Mouse (Mus musculus) midbrain, embryonic 13.5 days (tissue): Measurements from ENCODE around the gene H3f3b. TPM values are rescaled to one million over a fixed set of nuclear protein-coding genes. Genes with fewer than 3 reads are reported as not detected.

Source experiments
- ATAC-seq: fragments of 200-750 bp; cut with Nextera tagmentation; 2 replicates; pipeline ENCODE4 v1.8.0; 2017; ENCODE audit warnings: mild to moderate bottlenecking, moderate TSS enrichment, moderate library complexity
- H3K27ac ChIP-seq: fragments of 300-500 bp; sonication (generic); 2 replicates; pipeline ENCODE4 v1.5.1; 2015; ENCODE audit warnings: inconsistent platforms, mild to moderate bottlenecking, moderate library complexity
- H3K27me3 ChIP-seq: fragments of 300-500 bp; sonication (generic); 2 replicates; pipeline ENCODE4 v1.6.1; 2015; ENCODE audit warnings: mild to moderate bottlenecking, inconsistent platforms
- H3K36me3 ChIP-seq: fragments of 300-500 bp; sonication (generic); 2 replicates; pipeline ENCODE4 v1.6.1; 2015; ENCODE audit warnings: mild to moderate bottlenecking, inconsistent platforms
- H3K4me1 ChIP-seq: fragments of 300-500 bp; sonication (generic); replicated peaks from 2 replicates; pipeline ENCODE4 v1.6.1; 2015; ENCODE audit warnings: inconsistent platforms
- H3K4me2 ChIP-seq: fragments of 300-500 bp; sonication (generic); replicated peaks from 2 replicates; pipeline ENCODE4 v1.6.1; 2015; ENCODE audit warnings: moderate library complexity, mild to moderate bottlenecking, inconsistent platforms
- H3K4me3 ChIP-seq: fragments of 300-500 bp; sonication (generic); replicated peaks from 2 replicates; pipeline ENCODE4 v1.5.1; 2015; ENCODE audit warnings: mild to moderate bottlenecking, inconsistent platforms
- H3K9ac ChIP-seq: fragments of 300-500 bp; sonication (generic); replicated peaks from 2 replicates; pipeline ENCODE4 v1.6.1; 2015; ENCODE audit warnings: mild to moderate bottlenecking, inconsistent platforms
- H3K9me3 ChIP-seq: fragments of 300-500 bp; sonication (generic); 2 replicates; pipeline ENCODE4 v1.6.1; 2016; ENCODE audit warnings: mild to moderate bottlenecking, inconsistent platforms
- WGBS: fragments of 180-500 bp; shearing (Covaris S2); methylation state at CpG from one replicate; pipeline ENCODE4 v1.1.7; 2015; 5-methylcytosine and 5-hydroxymethylcytosine counted together
- polyA plus RNA-seq: library from polyadenylated mRNA; unstranded; fragments of >200 nt; fragmentation: Nextera tagmentation; extraction: Ambion mirVana; gene quantifications from 2 replicates; pipeline ENCODE4 v1.2.1, GENCODE M21; 2015

Gene H3f3b
- polyA plus RNA-seq, 1 experiment from 2014 or later = 2,611 TPM

DNA sequence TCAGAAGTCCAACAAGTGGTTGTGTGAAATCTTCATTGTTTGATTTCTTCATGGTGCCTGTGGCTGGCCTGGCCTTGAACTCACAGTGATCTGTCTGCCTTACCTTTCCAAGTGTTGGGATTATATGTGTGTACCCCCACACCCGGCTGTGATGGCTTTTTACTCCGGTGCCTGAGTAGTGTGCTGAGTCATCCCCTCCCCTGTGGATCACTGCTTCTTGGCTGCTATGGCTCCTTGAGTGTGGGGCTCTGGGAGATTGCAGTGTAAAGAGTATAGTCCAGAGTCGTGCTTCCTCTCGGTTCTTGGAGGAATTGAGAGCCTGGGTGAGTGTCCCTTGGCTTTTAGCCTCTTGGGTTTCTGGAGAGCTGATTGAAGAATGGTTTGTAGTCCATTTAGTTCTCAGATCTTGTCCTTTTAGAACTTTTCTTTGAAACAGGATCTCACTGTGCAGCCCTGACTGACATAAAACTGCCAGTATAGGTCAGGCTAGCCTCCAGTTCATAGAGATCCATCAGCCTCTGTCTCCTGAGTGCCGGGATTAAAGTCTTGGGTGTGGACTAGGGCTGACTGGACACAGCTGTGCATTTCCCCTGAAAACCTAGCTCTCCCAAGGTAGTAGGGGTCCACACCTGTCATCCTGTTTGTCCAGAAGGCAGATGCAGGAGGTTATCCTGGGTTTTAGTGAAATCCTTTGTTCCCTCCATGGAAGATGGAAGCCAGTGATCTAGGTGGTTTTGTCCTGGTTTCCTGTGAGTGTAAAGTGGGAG, 14.8 kb upstream of the H3f3b start:
- H3K9ac ChIP-seq = no peak overlapping the region
- H3K27me3 ChIP-seq = no peaks in the 10 kb centered on the region
- no peaks in the 10 kb centered on the region for H3K4me1 ChIP-seq
- no peak overlapping the region for H3K4me2 ChIP-seq
- H3K27ac ChIP-seq = no peak overlapping the region
- no peak overlapping the region for H3K4me3 ChIP-seq
- 92% methylated on average over 5 of the region's 5 CpGs for WGBS
- ATAC-seq = no peak
- peaks cover 55% of the 10 kb centered on the region for H3K36me3 ChIP-seq
- 0 out of 2 replicates have a peak, but pooled peaks cover 4% of the 10 kb centered on the region for H3K9me3 ChIP-seq

DNA sequence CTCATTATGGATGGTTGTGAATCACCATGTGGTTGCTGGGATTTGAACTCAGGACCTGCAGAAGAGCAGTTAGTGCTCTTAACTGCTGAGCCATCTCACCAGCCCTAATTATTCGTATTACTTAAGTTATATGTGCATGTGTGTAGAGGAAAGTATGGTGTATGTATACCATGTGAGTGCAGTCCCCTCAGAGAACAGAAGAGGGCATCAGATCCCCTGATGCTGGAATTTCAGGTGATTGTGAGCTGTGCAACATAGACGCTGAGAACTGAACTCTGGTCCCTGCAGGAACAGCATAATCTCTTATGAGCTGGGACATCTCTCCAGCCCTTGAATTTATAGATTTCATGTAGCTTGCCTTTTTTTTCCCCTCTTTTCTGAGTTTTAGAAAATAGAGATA, 14.1 kb upstream of the H3f3b start:
- no peak overlapping the region for H3K4me3 ChIP-seq
- no peak overlapping the region for H3K9ac ChIP-seq
- no peak overlapping the region for H3K4me2 ChIP-seq
- no peaks in the 10 kb centered on the region for H3K27me3 ChIP-seq
- H3K27ac ChIP-seq = no peak overlapping the region
- 99% methylated on average over 2 of the region's 2 CpGs for WGBS
- 0 out of 2 replicates have a peak, but pooled peaks cover 4% of the 10 kb centered on the region for H3K9me3 ChIP-seq
- H3K4me1 ChIP-seq = no peaks in the 10 kb centered on the region
- H3K36me3 ChIP-seq = peaks cover 48% of the 10 kb centered on the region
- ATAC-seq = no peak

DNA sequence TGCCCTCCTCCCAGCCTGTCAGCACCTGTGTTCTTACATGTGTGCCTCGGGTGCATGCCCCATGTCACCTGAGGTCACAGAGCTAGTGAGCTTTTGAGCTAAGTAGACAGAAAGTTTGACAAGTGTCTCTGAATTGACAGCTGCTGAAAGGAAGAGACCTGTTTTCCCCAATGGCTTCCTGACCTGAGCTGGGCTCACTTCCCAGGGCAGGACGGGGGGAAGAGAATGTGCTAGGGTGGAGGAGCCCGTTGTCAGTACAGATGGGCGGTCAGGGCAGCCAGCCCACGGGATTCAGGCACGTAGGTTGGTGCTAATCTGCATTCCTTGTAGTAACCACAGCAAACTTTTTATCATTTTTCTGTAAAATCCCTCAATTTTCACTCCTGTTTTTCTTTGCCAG, 12.8 kb upstream of the H3f3b start:
- H3K4me1 ChIP-seq = no peaks in the 10 kb centered on the region
- no peaks in the 10 kb centered on the region for H3K27me3 ChIP-seq
- H3K4me2 ChIP-seq = no peak overlapping the region
- ATAC-seq = no peak
- H3K9ac ChIP-seq = no peak overlapping the region
- peaks cover 40% of the 10 kb centered on the region for H3K36me3 ChIP-seq
- H3K9me3 ChIP-seq = 0 out of 2 replicates have a peak, but pooled peaks cover 4% of the 10 kb centered on the region
- no peak overlapping the region for H3K27ac ChIP-seq
- WGBS = 96% methylated on average over 6 of the region's 6 CpGs
- no peak overlapping the region for H3K4me3 ChIP-seq

DNA sequence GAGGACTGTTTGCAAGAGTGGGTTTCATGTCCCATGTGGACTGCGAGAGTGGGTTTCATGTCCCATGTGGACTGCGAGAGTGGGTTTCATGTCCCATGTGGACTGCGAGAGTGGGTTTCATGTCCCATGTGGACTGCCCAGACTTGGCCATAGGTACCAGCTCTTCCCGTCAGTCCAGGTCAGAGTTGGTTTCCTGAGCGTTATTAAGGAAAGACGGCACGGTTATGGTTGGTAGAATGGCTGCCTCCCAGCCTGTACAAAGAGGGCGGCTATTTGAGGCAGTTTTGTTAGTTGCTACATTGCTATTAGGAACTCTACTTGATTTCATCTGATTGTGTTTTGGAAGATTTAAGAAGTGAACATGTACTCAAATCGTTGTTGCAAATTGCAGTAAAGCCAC, 10.1 kb upstream of the H3f3b start:
- H3K9ac ChIP-seq = no peak overlapping the region
- H3K4me3 ChIP-seq = no peak overlapping the region
- WGBS = 92% methylated on average over 9 of the region's 9 CpGs
- H3K4me2 ChIP-seq = no peak overlapping the region
- H3K4me1 ChIP-seq = peaks cover 7% of the 10 kb centered on the region
- peaks cover 38% of the 10 kb centered on the region for H3K36me3 ChIP-seq
- H3K27me3 ChIP-seq = no peaks in the 10 kb centered on the region
- H3K27ac ChIP-seq = no peak overlapping the region
- ATAC-seq = no peak
- 0 out of 2 replicates have a peak, but pooled peaks cover 4% of the 10 kb centered on the region for H3K9me3 ChIP-seq

DNA sequence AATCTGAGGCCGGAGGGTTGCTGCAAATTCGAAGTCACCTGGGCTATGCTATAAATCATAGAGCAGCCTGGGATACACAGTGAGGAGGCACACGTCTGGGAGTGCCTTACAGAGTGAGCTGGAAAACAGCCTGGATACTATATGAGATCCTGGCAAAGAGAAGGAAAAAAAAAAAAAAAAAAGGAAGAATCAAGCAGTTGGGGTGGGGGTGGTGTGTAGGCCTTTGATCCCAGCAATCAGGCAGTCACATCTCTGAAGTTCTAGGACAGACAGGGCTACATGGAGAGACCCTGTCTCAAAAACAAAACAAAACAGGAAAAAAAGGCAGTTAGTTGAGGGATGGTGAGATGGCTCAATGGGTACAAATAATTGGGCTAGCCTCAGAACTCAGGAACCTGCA, 8.9 kb upstream of the H3f3b start:
- Histone ChIP-seq H3K36me3 (peaks cover 35% of the 10 kb centered on the region), H3K4me2 (no peak overlapping the region), H3K9me3 (0 out of 2 replicates have a peak, but pooled peaks cover 1% of the 10 kb centered on the region), H3K9ac (no peak overlapping the region), H3K27ac (no peak overlapping the region), H3K4me3 (no peak overlapping the region), H3K4me1 (peaks cover 18% of the 10 kb centered on the region), H3K27me3 (no peaks in the 10 kb centered on the region)
- WGBS = 94% methylated on average over 3 of the region's 3 CpGs
- ATAC-seq = no peak

DNA sequence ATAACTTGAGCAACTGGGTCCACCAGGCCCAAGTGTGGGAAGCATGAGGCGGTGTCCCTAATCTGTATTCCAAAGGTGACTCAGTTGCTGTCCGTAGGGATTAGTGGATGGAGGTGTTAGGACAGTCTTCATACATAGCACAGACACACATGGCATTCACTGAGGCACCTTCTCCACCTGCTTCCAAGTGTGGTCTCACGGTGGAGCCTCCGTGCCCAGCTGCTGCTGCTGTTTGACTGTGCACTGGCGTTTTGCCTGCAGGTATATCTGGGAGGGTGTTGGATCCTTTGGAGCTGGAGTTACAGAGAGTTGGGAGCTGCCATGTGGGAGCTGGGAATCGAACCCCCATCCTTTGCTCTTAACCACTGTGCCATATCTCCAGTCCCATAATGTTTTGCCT, 6.8 kb upstream of the H3f3b start:
- H3K9me3 ChIP-seq = no peaks in the 10 kb centered on the region
- peaks cover 19% of the 10 kb centered on the region for H3K36me3 ChIP-seq
- no peak for ATAC-seq
- H3K4me1 ChIP-seq = peaks cover 28% of the 10 kb centered on the region
- H3K27me3 ChIP-seq = no peaks in the 10 kb centered on the region
- WGBS = 92% methylated on average over 6 of the region's 6 CpGs
- H3K4me3 ChIP-seq = no peak overlapping the region
- H3K27ac ChIP-seq = no peak overlapping the region
- no peak overlapping the region for H3K4me2 ChIP-seq
- no peak overlapping the region for H3K9ac ChIP-seq

DNA sequence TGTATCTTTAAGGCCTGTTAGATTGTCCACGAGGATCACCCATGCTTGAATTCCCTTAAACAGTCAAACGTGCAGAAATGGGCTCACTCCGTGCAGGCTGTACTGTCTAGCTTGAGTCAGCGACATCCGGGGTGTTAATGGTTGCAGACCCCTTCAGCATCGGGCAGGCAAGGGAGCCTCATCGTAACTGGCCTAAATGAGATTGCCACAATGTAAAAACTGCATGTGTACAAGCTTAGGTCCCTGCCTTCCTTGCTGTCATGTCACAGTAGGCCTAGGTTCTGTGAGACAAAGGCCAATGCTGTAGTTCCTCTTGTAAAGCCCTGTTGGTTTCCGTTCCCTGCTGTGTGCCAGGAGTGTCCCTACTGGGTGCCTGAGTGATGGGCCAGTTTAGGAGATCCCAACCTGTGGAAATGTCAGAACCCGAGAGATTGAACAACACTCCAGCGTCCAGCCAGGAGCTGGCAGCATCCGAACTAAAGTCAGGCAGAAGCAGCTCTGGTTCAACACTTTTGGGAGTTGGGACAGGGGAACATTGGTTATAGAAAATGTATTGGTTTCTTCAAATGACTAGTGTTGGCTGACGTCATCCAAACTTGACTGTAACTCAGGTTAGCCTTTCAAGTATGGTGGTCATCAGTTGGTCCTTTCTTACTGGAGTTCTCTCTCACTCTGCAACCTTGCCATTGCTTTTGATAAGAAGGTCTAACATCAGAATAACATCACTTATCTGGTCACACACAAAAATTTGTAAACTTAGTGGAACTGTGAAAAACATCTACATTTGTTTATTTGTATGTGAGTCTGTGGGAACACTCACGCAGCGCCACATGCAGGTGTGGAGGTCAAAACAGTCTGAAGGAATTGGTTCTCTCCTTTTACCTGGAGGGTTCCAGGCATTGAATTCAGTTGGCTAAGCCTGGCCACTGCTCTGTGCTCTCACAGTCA, 3.4 kb upstream of the H3f3b start:
- 0 out of 2 replicates have a peak, but pooled peaks cover 7% of the 10 kb centered on the region for H3K36me3 ChIP-seq
- peak overlapping the region; percentile 97 for H3K27ac ChIP-seq
- H3K4me3 ChIP-seq = peak overlapping the region; percentile 67
- peak overlapping the region; percentile 88 for H3K9ac ChIP-seq
- ATAC-seq = peak; percentile 49
- no peaks in the 10 kb centered on the region for H3K27me3 ChIP-seq
- H3K9me3 ChIP-seq = no peaks in the 10 kb centered on the region
- H3K4me2 ChIP-seq = peak overlapping the region; percentile 93
- WGBS = 27% methylated on average over 14 of the region's 14 CpGs
- peaks cover 32% of the 10 kb centered on the region for H3K4me1 ChIP-seq

DNA sequence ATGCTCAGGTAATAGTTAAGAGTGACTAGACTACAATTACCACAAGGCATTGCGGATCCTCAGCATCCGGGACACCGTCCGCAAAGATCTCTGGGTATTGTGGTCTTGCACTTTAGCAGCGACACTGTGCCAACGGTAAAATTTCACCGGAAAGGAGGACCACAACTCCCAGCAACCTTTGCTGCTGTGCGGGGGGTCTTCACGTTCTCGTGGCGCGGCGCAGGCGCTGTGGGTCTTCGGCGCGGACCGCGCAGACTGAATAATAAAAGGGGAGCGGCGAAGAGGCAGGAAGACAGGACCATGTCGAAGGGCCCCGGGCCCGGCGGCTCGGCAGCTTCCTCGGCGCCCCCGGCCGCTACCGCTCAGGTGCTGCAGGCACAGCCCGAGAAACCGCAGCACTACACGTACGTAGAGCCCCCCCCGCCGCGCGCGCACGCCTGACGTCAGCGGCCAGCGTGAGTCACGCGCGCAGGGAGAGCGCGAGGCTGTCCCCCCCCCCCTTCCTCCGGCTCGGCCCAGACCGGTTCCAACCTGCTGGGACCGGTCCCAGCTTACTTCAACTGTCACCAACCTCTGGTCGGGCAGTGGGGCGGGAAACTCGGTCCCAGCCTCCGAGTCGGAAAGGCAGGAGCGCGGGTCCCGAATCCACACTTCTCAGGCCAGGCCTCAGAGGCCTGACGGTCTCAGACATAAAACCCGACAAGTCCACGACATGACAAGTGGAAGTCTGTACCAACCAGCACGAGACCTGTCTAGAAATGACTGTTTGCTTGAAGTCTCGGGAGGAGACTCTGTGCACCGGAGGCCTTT, 2.5 kb upstream of the H3f3b start, which contains the start of gene Unk:
TSS of gene Unk (plus strand) at position 235 of the 810 bp plus-strand sequence.
- ATAC-seq = peak; percentile 96
- Histone ChIP-seq H3K27me3 (no peaks in the 10 kb centered on the region), H3K4me2 (peak within 1 kb of the TSS; percentile 93), H3K9me3 (no peaks in the 10 kb centered on the region), H3K4me3 (peak within 1 kb of the TSS; percentile 67), H3K9ac (peak within 1 kb of the TSS; percentile 88), H3K4me1 (peaks cover 32% of the 10 kb centered on the region), H3K36me3 (0 out of 2 replicates have a peak, but pooled peaks cover 7% of the 10 kb centered on the region), H3K27ac (peak within 1 kb of the TSS; percentile 97)
- under 1% methylated on average over 63 of the region's 67 CpGs for WGBS

DNA sequence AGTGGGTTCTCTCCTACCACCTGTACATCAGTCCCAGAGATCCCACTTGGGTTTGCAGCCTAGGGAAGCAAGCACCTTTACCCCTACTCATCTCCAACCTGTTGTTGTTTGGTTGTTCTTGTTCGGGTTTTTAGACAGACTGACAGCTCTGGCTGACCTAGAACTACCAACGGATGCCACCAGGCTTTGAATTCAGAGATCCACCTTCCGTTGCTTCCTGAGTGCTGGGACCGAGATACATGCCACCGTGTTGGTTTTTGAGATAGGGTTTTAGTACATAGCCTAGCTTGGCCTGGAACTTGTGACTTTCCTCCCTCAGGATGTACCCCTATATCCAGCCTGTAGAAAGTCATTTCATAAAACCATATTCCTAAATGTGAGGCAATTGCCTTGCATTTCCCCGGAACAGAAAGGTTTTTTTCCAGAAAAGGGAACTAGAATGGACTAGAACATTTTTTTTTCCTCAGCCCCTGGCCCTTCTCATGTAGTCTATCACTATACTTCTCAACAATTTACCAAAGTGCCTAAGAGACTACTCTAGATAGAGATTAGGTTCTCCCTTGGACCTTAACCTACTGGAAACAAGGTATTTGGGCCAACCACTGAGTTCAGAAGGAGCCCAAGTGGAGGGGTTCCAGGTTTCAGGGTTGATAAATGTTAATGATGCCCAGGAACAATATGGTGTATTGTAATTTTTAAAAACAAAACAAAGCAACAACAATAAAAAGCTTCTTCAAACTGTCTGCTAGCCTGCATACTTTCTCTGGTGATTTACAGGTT, 1.5 kb upstream of the H3f3b start:
- ATAC-seq = no peak
- Histone ChIP-seq H3K9me3 (no peaks in the 10 kb centered on the region), H3K4me3 (peak overlapping the region; percentile 67), H3K9ac (peak overlapping the region; percentile 59), H3K4me2 (peak overlapping the region; percentile 58), H3K4me1 (peaks cover 32% of the 10 kb centered on the region), H3K27me3 (no peaks in the 10 kb centered on the region), H3K27ac (no peak overlapping the region), H3K36me3 (no peaks in the 10 kb centered on the region)
- 84% methylated on average over 6 of the region's 6 CpGs for WGBS

DNA sequence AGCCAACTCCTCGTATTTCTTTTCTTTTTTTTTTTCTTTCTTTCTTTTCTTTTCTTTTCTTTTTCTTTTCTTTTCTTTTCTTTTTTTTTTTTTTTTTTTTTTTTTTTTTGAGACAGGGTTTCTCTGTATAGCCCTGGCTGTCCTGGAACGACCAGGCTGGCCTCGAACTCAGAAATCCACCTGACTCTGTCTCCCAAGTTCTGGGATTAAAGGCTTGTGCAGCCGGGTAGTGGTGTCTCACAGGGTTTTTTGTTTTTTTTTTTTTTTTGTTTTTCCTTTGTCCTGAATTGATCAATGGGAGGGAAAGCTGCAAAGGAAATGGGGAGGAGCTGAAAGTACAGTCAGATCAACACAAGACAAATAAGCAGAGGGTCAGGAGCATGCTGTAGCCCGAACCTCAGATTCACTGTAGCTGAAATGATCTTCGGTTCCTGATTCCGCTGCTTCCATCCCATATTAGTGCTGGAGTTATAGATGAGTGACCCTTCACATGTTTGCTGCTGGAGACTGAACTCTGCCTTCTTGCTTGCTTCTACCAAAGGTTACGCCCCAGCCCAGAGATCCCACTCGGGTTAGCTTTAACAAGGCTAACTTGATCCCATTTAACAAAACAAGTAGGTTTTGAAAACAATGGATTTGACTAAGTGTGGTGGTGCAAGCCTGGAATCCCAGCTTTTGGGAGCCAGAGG, 559 bp upstream of the H3f3b start:
- H3K36me3 ChIP-seq = no peaks in the 10 kb centered on the region
- WGBS = 86% methylated on average over 9 of the region's 9 CpGs
- no peaks in the 10 kb centered on the region for H3K9me3 ChIP-seq
- no peak overlapping the region for H3K27ac ChIP-seq
- H3K9ac ChIP-seq = no peak overlapping the region
- no peak for ATAC-seq
- H3K4me2 ChIP-seq = no peak overlapping the region
- no peaks in the 10 kb centered on the region for H3K27me3 ChIP-seq
- peaks cover 30% of the 10 kb centered on the region for H3K4me1 ChIP-seq
- H3K4me3 ChIP-seq = no peak overlapping the region
